In genomic region chr12:85385995-85386375, GRCm38 (mm10) we compare ENCODE assay signal across 19 mouse cellular contexts. TPM values are rescaled to one million over a fixed set of nuclear protein-coding genes. Genes with fewer than 3 reads are reported as not detected.
DNase-seq lines count a peak whose midpoint lies in the region; ATAC-seq and TF ChIP-seq lines count a peak whose summit lies in the region.
"Had no signal": no experiment of that assay in that cellular context is flagged by ENCODE, and none has a peak within 500 bp of the region (broad histone marks: within the 10 kb centered on the region; RNA-seq: fewer than 3 reads in every experiment).

No protein-coding gene starts in this region.

- no peaks in the 10 kb centered on the region for H3K27me3 ChIP-seq in heart, embryonic 13.5 days (replicated peaks)
- H3K27me3 ChIP-seq in spleen, adult 2 months (ENCODE audit: control insufficient read depth, insufficient read depth, low read length): no peaks in the 10 kb centered on the region
- H3K27me3 ChIP-seq: neural tube, embryonic 13.5 days; Patski; stomach, embryonic 15.5 days had no signal

- intact Hi-C loops in heart, postnatal 14 days (cut with DNase I): loop anchor here (5.0 kb wide), 1 partner anchor 41 kb away; no protein-coding TSS in a partner anchor

- H3K36me3 ChIP-seq in heart, embryonic 13.5 days: no peaks in the 10 kb centered on the region
- no peaks in the 10 kb centered on the region for H3K36me3 ChIP-seq in spleen, adult 2 months (ENCODE audit: control insufficient read depth, insufficient read depth, low read length)
- H3K36me3 ChIP-seq: forebrain, embryonic 12.5 days; hindbrain, embryonic 10.5 days; neural tube, embryonic 13.5 days; stomach, embryonic 15.5 days had no signal

- 33% methylated on average over 5 of the region's 5 CpGs for WGBS in heart, embryonic 13.5 days
- 68% methylated on average over 5 of the region's 5 CpGs for WGBS in spleen, adult 2 months
- 48% methylated on average over 5 of the region's 5 CpGs for WGBS in lung, adult 2 months

- H3K9ac ChIP-seq in heart, embryonic 13.5 days: no peak overlapping the region
- H3K9ac ChIP-seq: forebrain, embryonic 12.5 days; neural tube, embryonic 13.5 days; stomach, embryonic 15.5 days had no signal

- H3K4me2 ChIP-seq in heart, embryonic 13.5 days: no peak overlapping the region
- H3K4me2 ChIP-seq: forebrain, embryonic 12.5 days; midbrain, embryonic 11.5 days; neural tube, embryonic 13.5 days; stomach, embryonic 15.5 days had no signal

- TF ChIP-seq CTCF in spleen, adult 2 months (IDR thresholded peaks at IDR 0.05; ENCODE audit: extremely low read depth, insufficient read depth, insufficient read length, insufficient replicate concordance): no peak
- TF ChIP-seq CTCF in cortical plate, adult 2 months (IDR thresholded peaks at IDR 0.05; ENCODE audit: extremely low read depth, insufficient read depth, low read length): no peak
- TF ChIP-seq CTCF in lung, adult 2 months (IDR thresholded peaks at IDR 0.05; ENCODE audit: insufficient read depth, low read length): no peak

- peaks cover 43% of the 10 kb centered on the region for H3K4me1 ChIP-seq in heart, embryonic 13.5 days
- no peaks in the 10 kb centered on the region; the same call in 1 of the 2 replicates for H3K4me1 ChIP-seq in spleen, adult 2 months (ENCODE audit: control insufficient read depth, insufficient read depth, insufficient read length)
- no peaks in the 10 kb centered on the region for H3K4me1 ChIP-seq in cortical plate, adult 2 months (ENCODE audit: control insufficient read depth, insufficient read depth, low read length)
- peaks cover 4% of the 10 kb centered on the region; the same call in 1 of the 2 replicates for H3K4me1 ChIP-seq in lung, adult 2 months (ENCODE audit: control insufficient read depth, insufficient read depth, low read length)
- H3K4me1 ChIP-seq: forebrain, embryonic 12.5 days; hindbrain, embryonic 10.5 days; neural tube, embryonic 13.5 days had no signal

- DNase-seq in heart, postnatal 14 days: no peak
- no peak for DNase-seq in spleen, adult 2 months (ENCODE audit: low read depth in 1 of 2, low spot score in 2 of 2)
- DNase-seq in spleen, adult 18-20 months: no peak
- no peak for DNase-seq in lung, adult 2 months
- DNase-seq: adrenal gland, postnatal 25 days; cerebellum, adult 8-10 months; kidney, adult 2 months; kidney, postnatal 10 days; liver had no signal

- no peak for TF ChIP-seq POLR2A in spleen, adult 2 months (IDR thresholded peaks at IDR 0.05; ENCODE audit: low read depth, low read length)
- TF ChIP-seq POLR2A in cortical plate, adult 2 months (IDR thresholded peaks at IDR 0.05; ENCODE audit: extremely low read depth, insufficient read depth, low read length): no peak
- no peak for TF ChIP-seq POLR2A in lung, adult 2 months (IDR thresholded peaks at IDR 0.05; ENCODE audit: borderline replicate concordance, extremely low read depth, low read depth, low read length)

- ATAC-seq in heart, embryonic 13.5 days (ENCODE audit: extremely low read depth, insufficient number of reproducible peaks, low FRiP score, low TSS enrichment): no peak
- ATAC-seq in monocyte, adult 5-6 weeks (replicated peaks; ENCODE audit: insufficient number of reproducible peaks, low FRiP score, low TSS enrichment, poor library complexity, severe bottlenecking): no peak
- ATAC-seq: hindbrain, postnatal 0 days; Patski had no signal

- no peak overlapping the region for H3K4me3 ChIP-seq in heart, embryonic 13.5 days
- no peak overlapping the region for H3K4me3 ChIP-seq in spleen, adult 2 months (ENCODE audit: extremely low read depth, insufficient read depth, insufficient read length)
- no peak overlapping the region for H3K4me3 ChIP-seq in cortical plate, adult 2 months (ENCODE audit: insufficient read depth, low read length)
- no peak overlapping the region for H3K4me3 ChIP-seq in lung, adult 2 months (replicated peaks; ENCODE audit: extremely low read depth, low read depth, low read length)
- H3K4me3 ChIP-seq: forebrain, embryonic 12.5 days; hindbrain, embryonic 10.5 days; neural tube, embryonic 13.5 days; stomach, embryonic 15.5 days had no signal

- H3K27ac ChIP-seq in heart, embryonic 13.5 days (replicated peaks): 0 out of 2 replicates have a peak overlapping the region, but pooled peaks have one; percentile 34
- peak overlapping the region; percentile 5; the same call in 1 of the 2 replicates for H3K27ac ChIP-seq in spleen, adult 2 months (ENCODE audit: insufficient read depth, low read length)
- 0 out of 2 replicates have a peak overlapping the region, but pooled peaks have one; percentile 75 for H3K27ac ChIP-seq in cortical plate, adult 2 months (ENCODE audit: insufficient read depth, low read length)
- H3K27ac ChIP-seq: forebrain, embryonic 12.5 days; hindbrain, embryonic 10.5 days; hindbrain, postnatal 0 days; neural tube, embryonic 13.5 days; stomach, embryonic 15.5 days had no signal

- no peaks in the 10 kb centered on the region for H3K9me3 ChIP-seq in heart, embryonic 13.5 days
- H3K9me3 ChIP-seq: forebrain, embryonic 12.5 days; hindbrain, embryonic 10.5 days; neural tube, embryonic 13.5 days; stomach, embryonic 15.5 days had no signal

RNA-seq across cellular contexts. Expression of gene Tmed10, which starts 11.3 kb away (rescaled TPM):
- 279 and 292 TPM in 2 replicates for polyA plus RNA-seq in heart, embryonic 13.5 days (2015; fragmentation: Nextera tagmentation; extraction: Ambion mirVana)
- 100 to 1,000 TPM; 150 to 157 TPM for total RNA-seq in heart, postnatal 14 days (2021)
- polyA plus RNA-seq in spleen, adult 2 months (2012; rRNA removed): 93.3 and 133 TPM in 2 replicates
- 138 and 144 TPM in 2 replicates for polyA plus RNA-seq in cortical plate, adult 2 months (2012; rRNA removed)
- total RNA-seq in monocyte, adult 5-6 weeks (2017): 92.0 to 115 TPM (median 97.4 TPM) in 3 replicates
- polyA plus RNA-seq in lung, adult 2 months (2012; rRNA removed): 227 and 239 TPM in 2 replicates

RNA-seq across cellular contexts. Expression of gene Nek9, which starts 46.8 kb away (rescaled TPM):
- polyA plus RNA-seq in heart, embryonic 13.5 days (2015; fragmentation: Nextera tagmentation; extraction: Ambion mirVana): 18.5 and 19.2 TPM in 2 replicates
- total RNA-seq in heart, postnatal 14 days (2021): 10 to 100 TPM; 75.6 to 75.8 TPM
- 18.7 and 20.2 TPM in 2 replicates for polyA plus RNA-seq in spleen, adult 2 months (2012; rRNA removed)
- polyA plus RNA-seq in cortical plate, adult 2 months (2012; rRNA removed): 31.7 and 33.3 TPM in 2 replicates
- 30.4 to 50.6 TPM (median 33.8 TPM) in 3 replicates for total RNA-seq in monocyte, adult 5-6 weeks (2017)
- 32.7 and 39.7 TPM in 2 replicates for polyA plus RNA-seq in lung, adult 2 months (2012; rRNA removed)

Comparison
In these comparisons a context has a peak if more than half of its experiments do, and no peak if none do; other contexts are left out.
1. H3K27ac ChIP-seq: peak in every context shown above with its lines; median percentile 75 in cortical plate, adult 2 months; 34 in heart, embryonic 13.5 days; 5 in spleen, adult 2 months.